In genomic region chr5:123019336-123020016, GRCm38 (mm10) we compare ENCODE assay signal across 8 mouse cellular contexts. TPM values are rescaled to one million over a fixed set of nuclear protein-coding genes. Genes with fewer than 3 reads are reported as not detected.
DNase-seq lines count a peak whose midpoint lies in the region; ATAC-seq lines count a peak whose summit lies in the region.

No protein-coding gene starts in this region.

- no peaks in the 10 kb centered on the region for H3K36me3 ChIP-seq in neural tube, embryonic 11.5 days (ENCODE audit: control insufficient read depth, insufficient read depth, low read length)
- H3K36me3 ChIP-seq in heart, embryonic 10.5 days, result peaks cover 23% of the 10 kb centered on the region
- no peaks in the 10 kb centered on the region for H3K36me3 ChIP-seq in liver, embryonic 13.5 days
- no peaks in the 10 kb centered on the region for H3K36me3 ChIP-seq in stomach, embryonic 15.5 days

- no peaks in the 10 kb centered on the region for H3K27me3 ChIP-seq in neural tube, embryonic 11.5 days (ENCODE audit: control insufficient read depth, insufficient read depth, low read length)
- H3K27me3 ChIP-seq in heart, embryonic 10.5 days (ENCODE audit: insufficient read depth, poor library complexity, severe bottlenecking), result no peaks in the 10 kb centered on the region
- H3K27me3 ChIP-seq in liver, embryonic 13.5 days, result no peaks in the 10 kb centered on the region
- no peaks in the 10 kb centered on the region for H3K27me3 ChIP-seq in stomach, embryonic 15.5 days (replicated peaks)

- WGBS in neural tube, embryonic 11.5 days, result 71% methylated on average over 10 of the region's 10 CpGs
- whole genome bisulfite sequencing in heart, embryonic 10.5 days, result 48% methylated on average over 10 of the region's 10 CpGs
- 42% methylated on average over 10 of the region's 10 CpGs for WGBS in liver, embryonic 13.5 days (ENCODE audit: insufficient replicate concordance)
- 47% methylated on average over 10 of the region's 10 CpGs for WGBS in stomach, embryonic 15.5 days

- peaks cover 19% of the 10 kb centered on the region for H3K4me1 ChIP-seq in neural tube, embryonic 11.5 days (ENCODE audit: control insufficient read depth, insufficient read depth, low read length)
- peaks cover 52% of the 10 kb centered on the region for H3K4me1 ChIP-seq in heart, embryonic 10.5 days
- H3K4me1 ChIP-seq in liver, embryonic 13.5 days (replicated peaks), result peaks cover 64% of the 10 kb centered on the region
- peaks cover 9% of the 10 kb centered on the region for H3K4me1 ChIP-seq in stomach, embryonic 15.5 days

- DNase-seq in neural tube, embryonic 11.5 days (ENCODE audit: low spot score), result peak; percentile 31
- no peak for DNase-seq in neural tube, embryonic 10.5 days (ENCODE audit: extremely low spot score, low spot score)
- no peak for DNase-seq in heart, embryonic 10.5 days (ENCODE audit: low spot score)
- no peak for DNase-seq in liver, embryonic 13.5 days
- DNase-seq in thymus, postnatal 36 days, result no peak
- DNase-seq in kidney, postnatal 25 days, result no peak
- DNase-seq in gastrocnemius, postnatal 36 days, result no peak

- intact Hi-C loops in gastrocnemius, postnatal 36 days (cut with DNase I), result loop anchor here (5.0 kb wide), 1 partner anchor 118 kb away; no protein-coding TSS in a partner anchor

- H3K27ac ChIP-seq in neural tube, embryonic 11.5 days (ENCODE audit: low read depth, low read length), result no peak overlapping the region
- H3K27ac ChIP-seq in heart, embryonic 10.5 days, result peak overlapping the region; percentile 65; the same call in 1 of the 2 replicates
- H3K27ac ChIP-seq in liver, embryonic 13.5 days, result peak overlapping the region; percentile 66
- peak overlapping the region; percentile 19; the same call in 1 of the 2 replicates for H3K27ac ChIP-seq in stomach, embryonic 15.5 days

- no peak overlapping the region for H3K4me2 ChIP-seq in neural tube, embryonic 11.5 days (ENCODE audit: low read depth)
- peak overlapping the region; percentile 21; the same call in 1 of the 2 replicates for H3K4me2 ChIP-seq in liver, embryonic 13.5 days
- H3K4me2 ChIP-seq in stomach, embryonic 15.5 days, result no peak overlapping the region

- no peak for ATAC-seq in neural tube, embryonic 11.5 days (ENCODE audit: insufficient read depth, low FRiP score, low TSS enrichment)
- no peak for ATAC-seq in liver, embryonic 13.5 days (ENCODE audit: low read depth)
- ATAC-seq in stomach, embryonic 15.5 days (ENCODE audit: insufficient read depth, low FRiP score, low read depth), result no peak

- no peak overlapping the region for H3K4me3 ChIP-seq in neural tube, embryonic 11.5 days (ENCODE audit: low read depth, low read length)
- H3K4me3 ChIP-seq in heart, embryonic 10.5 days, result 0 out of 2 replicates have a peak overlapping the region, but pooled peaks have one; percentile 27
- no peak overlapping the region for H3K4me3 ChIP-seq in liver, embryonic 13.5 days (replicated peaks)
- no peak overlapping the region for H3K4me3 ChIP-seq in stomach, embryonic 15.5 days (replicated peaks)

- no peaks in the 10 kb centered on the region for H3K9me3 ChIP-seq in neural tube, embryonic 11.5 days (ENCODE audit: control insufficient read depth, low read length)
- no peaks in the 10 kb centered on the region for H3K9me3 ChIP-seq in heart, embryonic 10.5 days
- H3K9me3 ChIP-seq in liver, embryonic 13.5 days (replicated peaks), result no peaks in the 10 kb centered on the region
- H3K9me3 ChIP-seq in stomach, embryonic 15.5 days, result no peaks in the 10 kb centered on the region

- H3K9ac ChIP-seq in neural tube, embryonic 11.5 days (ENCODE audit: low read length), result no peak overlapping the region
- 0 out of 2 replicates have a peak overlapping the region, but pooled peaks have one; percentile 26 for H3K9ac ChIP-seq in liver, embryonic 13.5 days
- no peak overlapping the region for H3K9ac ChIP-seq in stomach, embryonic 15.5 days

RNA-seq across cellular contexts. Expression of gene Orai1, which starts 4.6 kb away (rescaled TPM):
- 8.5 and 8.7 TPM in 2 replicates for polyA plus RNA-seq in neural tube, embryonic 11.5 days (2014; fragmentation: Nextera tagmentation; extraction: Ambion mirVana)
- polyA plus RNA-seq in heart, embryonic 10.5 days (2016; fragmentation: Nextera tagmentation; extraction: Ambion mirVana), result 13.4 and 14.4 TPM in 2 replicates
- polyA plus RNA-seq in liver, embryonic 13.5 days (2015; fragmentation: Nextera tagmentation; extraction: Ambion mirVana), result 6.6 and 8.2 TPM in 2 replicates
- polyA plus RNA-seq in stomach, embryonic 15.5 days (2015; fragmentation: Nextera tagmentation; extraction: Ambion mirVana), result 20.0 and 20.3 TPM in 2 replicates
- total RNA-seq in gastrocnemius, postnatal 36 days (2021), result 10 to 100 TPM; 35.9 to 39.1 TPM

RNA-seq across cellular contexts. Expression of gene Morn3, which starts 27.3 kb away (rescaled TPM):
- not detected in 2 replicates for polyA plus RNA-seq in neural tube, embryonic 11.5 days (2014; fragmentation: Nextera tagmentation; extraction: Ambion mirVana)
- not detected in 2 replicates for polyA plus RNA-seq in heart, embryonic 10.5 days (2016; fragmentation: Nextera tagmentation; extraction: Ambion mirVana)
- not detected in 2 replicates for polyA plus RNA-seq in liver, embryonic 13.5 days (2015; fragmentation: Nextera tagmentation; extraction: Ambion mirVana)
- 0.54 TPM in 1 of 2 replicates, not detected in the other for polyA plus RNA-seq in stomach, embryonic 15.5 days (2015; fragmentation: Nextera tagmentation; extraction: Ambion mirVana)
- total RNA-seq in gastrocnemius, postnatal 36 days (2021), result not detected

RNA-seq across cellular contexts. Expression of gene Kdm2b, which starts 29.9 kb away (rescaled TPM):
- 70.3 and 74.1 TPM in 2 replicates for polyA plus RNA-seq in neural tube, embryonic 11.5 days (2014; fragmentation: Nextera tagmentation; extraction: Ambion mirVana)
- polyA plus RNA-seq in heart, embryonic 10.5 days (2016; fragmentation: Nextera tagmentation; extraction: Ambion mirVana), result 35.5 and 47.1 TPM in 2 replicates
- polyA plus RNA-seq in liver, embryonic 13.5 days (2015; fragmentation: Nextera tagmentation; extraction: Ambion mirVana), result 21.3 and 23.6 TPM in 2 replicates
- 29.6 and 31.7 TPM in 2 replicates for polyA plus RNA-seq in stomach, embryonic 15.5 days (2015; fragmentation: Nextera tagmentation; extraction: Ambion mirVana)
- 10 to 100 TPM; 10.0 to 11.2 TPM for total RNA-seq in gastrocnemius, postnatal 36 days (2021)

RNA-seq across cellular contexts. Expression of gene Tmem120b, which starts 48.7 kb away (rescaled TPM):
- 9.0 and 9.9 TPM in 2 replicates for polyA plus RNA-seq in neural tube, embryonic 11.5 days (2014; fragmentation: Nextera tagmentation; extraction: Ambion mirVana)
- polyA plus RNA-seq in heart, embryonic 10.5 days (2016; fragmentation: Nextera tagmentation; extraction: Ambion mirVana), result 13.6 and 14.3 TPM in 2 replicates
- polyA plus RNA-seq in liver, embryonic 13.5 days (2015; fragmentation: Nextera tagmentation; extraction: Ambion mirVana), result 23.0 and 24.2 TPM in 2 replicates
- 12.9 and 14.2 TPM in 2 replicates for polyA plus RNA-seq in stomach, embryonic 15.5 days (2015; fragmentation: Nextera tagmentation; extraction: Ambion mirVana)
- 10 to 100 TPM; 18.9 to 19.0 TPM for total RNA-seq in gastrocnemius, postnatal 36 days (2021)
